Mouse (Mus musculus): ENCODE measurements around the gene Rsrc1. TPM values are rescaled to one million over a fixed set of nuclear protein-coding genes. Genes with fewer than 3 reads are reported as not detected.
"Not testable (repeated sequence)": the region's sequence is repeated elsewhere in the genome, so short reads cannot be mapped to it uniquely, and the experiment has no call there.

Gene Rsrc1
- polyA plus RNA-seq, 1 experiment from 2014 or later: 22.9 TPM

DNA sequence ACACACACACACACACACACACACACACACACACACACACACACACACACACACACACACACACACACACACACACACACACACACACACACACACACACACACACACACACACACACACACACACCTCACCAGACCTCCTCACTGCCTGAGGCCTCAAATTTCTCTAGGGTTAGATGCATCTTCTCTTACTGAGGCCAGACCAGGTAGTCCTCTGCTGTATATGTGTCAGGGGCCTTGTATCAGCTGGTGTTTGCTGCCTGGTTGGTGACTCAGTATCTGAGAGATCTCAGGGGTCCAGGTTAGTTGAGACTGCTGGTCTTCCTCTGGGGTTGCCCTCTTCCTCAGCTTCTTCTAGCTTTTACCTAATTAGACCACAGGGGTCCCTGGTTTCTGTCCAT, 92.5 kb downstream of the Rsrc1 start:
- H3K27ac ChIP-seq (ENCODE audit: low read length); H3K9me3 ChIP-seq (replicated peaks; ENCODE audit: control insufficient read depth, low read length); H3K4me2 ChIP-seq (ENCODE audit: low read depth, low read length); ATAC-seq (replicated peaks; ENCODE audit: extremely low read depth, insufficient read depth, low FRiP score); H3K4me3 ChIP-seq (ENCODE audit: low read length); H3K36me3 ChIP-seq (ENCODE audit: control insufficient read depth, insufficient read depth); H3K4me1 ChIP-seq (ENCODE audit: control insufficient read depth, insufficient read depth, low read length); H3K27me3 ChIP-seq (ENCODE audit: control insufficient read depth, insufficient read depth, low read length); H3K9ac ChIP-seq (ENCODE audit: low read length): not testable (repeated sequence)

DNA sequence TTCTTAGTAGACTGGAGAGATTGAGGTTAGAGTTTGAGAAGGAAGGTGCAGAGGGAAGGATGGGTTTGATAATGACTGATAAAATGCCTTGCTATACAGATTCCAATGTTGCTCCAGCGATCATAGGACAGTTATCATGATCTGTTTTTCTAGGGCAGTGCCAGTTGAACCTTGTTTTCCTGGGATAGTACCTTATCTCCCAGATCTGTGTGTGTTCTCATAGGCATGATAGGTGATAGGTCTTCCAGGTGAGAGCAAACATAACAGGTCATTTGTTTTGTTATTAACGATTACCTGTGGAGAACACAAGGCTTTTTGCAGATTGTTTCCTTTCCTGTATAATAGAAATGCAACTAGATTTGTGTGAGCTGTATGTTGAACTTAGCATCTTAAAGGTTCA, 94.3 kb downstream of the Rsrc1 start:
- ATAC-seq (replicated peaks; ENCODE audit: extremely low read depth, insufficient read depth, low FRiP score): no peak
- H3K27me3 ChIP-seq (ENCODE audit: control insufficient read depth, insufficient read depth, low read length): no peaks in the 10 kb centered on the region
- H3K9ac ChIP-seq (ENCODE audit: low read length): no peak overlapping the region
- 88% methylated on average over 2 of the region's 2 CpGs for WGBS
- no peak overlapping the region for H3K4me3 ChIP-seq (ENCODE audit: low read length)
- no peaks in the 10 kb centered on the region for H3K4me1 ChIP-seq (ENCODE audit: control insufficient read depth, insufficient read depth, low read length)
- H3K9me3 ChIP-seq (replicated peaks; ENCODE audit: control insufficient read depth, low read length): peaks cover 6% of the 10 kb centered on the region; the same call in 1 of the 2 replicates
- H3K36me3 ChIP-seq (ENCODE audit: control insufficient read depth, insufficient read depth): no peaks in the 10 kb centered on the region; the same call in 1 of the 2 replicates
- H3K4me2 ChIP-seq (ENCODE audit: low read depth, low read length): no peak overlapping the region
- no peak overlapping the region for H3K27ac ChIP-seq (ENCODE audit: low read length)

DNA sequence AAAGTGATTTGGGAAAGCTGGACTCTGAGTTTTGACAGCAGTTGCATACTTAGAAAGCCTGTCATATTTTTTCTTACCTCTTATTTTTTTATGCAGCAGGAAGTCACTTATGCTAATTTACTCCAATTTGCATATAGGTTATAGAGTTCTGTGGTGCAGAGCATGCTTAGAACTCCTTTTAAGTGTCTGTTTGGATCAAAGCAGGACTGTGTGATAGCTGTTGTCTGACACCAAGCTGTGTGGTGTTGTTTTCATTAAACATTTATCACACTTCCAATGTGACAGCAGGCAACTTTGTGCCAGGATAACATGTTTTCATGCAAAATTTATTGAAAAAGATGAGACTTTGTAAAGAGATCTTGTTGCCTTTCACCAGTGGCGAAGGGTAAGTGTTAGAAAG, 103.6 kb downstream of the Rsrc1 start:
- no peaks in the 10 kb centered on the region for H3K4me1 ChIP-seq (ENCODE audit: control insufficient read depth, insufficient read depth, low read length)
- no peaks in the 10 kb centered on the region for H3K36me3 ChIP-seq (ENCODE audit: control insufficient read depth, insufficient read depth)
- no peak overlapping the region for H3K9ac ChIP-seq (ENCODE audit: low read length)
- H3K27me3 ChIP-seq (ENCODE audit: control insufficient read depth, insufficient read depth, low read length): no peaks in the 10 kb centered on the region
- WGBS: 89% methylated on average over 1 of the region's 1 CpGs
- 0 out of 2 replicates have a peak, but pooled peaks cover 3% of the 10 kb centered on the region for H3K9me3 ChIP-seq (replicated peaks; ENCODE audit: control insufficient read depth, low read length)
- H3K27ac ChIP-seq (ENCODE audit: low read length): no peak overlapping the region
- H3K4me2 ChIP-seq (ENCODE audit: low read depth, low read length): no peak overlapping the region
- H3K4me3 ChIP-seq (ENCODE audit: low read length): no peak overlapping the region
- no peak for ATAC-seq (replicated peaks; ENCODE audit: extremely low read depth, insufficient read depth, low FRiP score)

DNA sequence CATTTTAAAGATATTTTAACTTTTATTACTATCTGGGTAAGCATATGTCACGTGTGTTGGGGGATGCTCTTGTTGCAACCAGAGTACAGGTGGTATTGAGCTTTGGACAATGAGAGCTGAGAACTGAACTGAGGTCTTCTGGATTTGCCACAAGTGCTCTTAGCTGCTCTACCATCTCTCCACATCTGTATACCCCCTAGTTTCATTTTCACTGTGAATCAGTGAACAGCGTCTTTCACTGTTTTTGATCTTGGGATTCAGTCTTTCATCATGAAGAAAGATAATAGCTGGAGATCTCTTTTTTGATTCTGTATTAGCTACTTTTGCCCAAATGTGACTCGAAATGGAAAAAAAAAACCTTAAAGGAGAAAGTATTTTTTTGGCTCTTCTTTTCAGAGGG, 127.2 kb downstream of the Rsrc1 start:
- no peaks in the 10 kb centered on the region for H3K4me1 ChIP-seq (ENCODE audit: control insufficient read depth, insufficient read depth, low read length)
- no peak overlapping the region for H3K27ac ChIP-seq (ENCODE audit: low read length)
- no peak for ATAC-seq (replicated peaks; ENCODE audit: extremely low read depth, insufficient read depth, low FRiP score)
- no peak overlapping the region for H3K9ac ChIP-seq (ENCODE audit: low read length)
- H3K36me3 ChIP-seq (ENCODE audit: control insufficient read depth, insufficient read depth): no peaks in the 10 kb centered on the region
- H3K9me3 ChIP-seq (replicated peaks; ENCODE audit: control insufficient read depth, low read length): no peaks in the 10 kb centered on the region
- no peak overlapping the region for H3K4me2 ChIP-seq (ENCODE audit: low read depth, low read length)
- H3K27me3 ChIP-seq (ENCODE audit: control insufficient read depth, insufficient read depth, low read length): no peaks in the 10 kb centered on the region
- WGBS: 88% methylated on average over 3 of the region's 3 CpGs
- H3K4me3 ChIP-seq (ENCODE audit: low read length): no peak overlapping the region

DNA sequence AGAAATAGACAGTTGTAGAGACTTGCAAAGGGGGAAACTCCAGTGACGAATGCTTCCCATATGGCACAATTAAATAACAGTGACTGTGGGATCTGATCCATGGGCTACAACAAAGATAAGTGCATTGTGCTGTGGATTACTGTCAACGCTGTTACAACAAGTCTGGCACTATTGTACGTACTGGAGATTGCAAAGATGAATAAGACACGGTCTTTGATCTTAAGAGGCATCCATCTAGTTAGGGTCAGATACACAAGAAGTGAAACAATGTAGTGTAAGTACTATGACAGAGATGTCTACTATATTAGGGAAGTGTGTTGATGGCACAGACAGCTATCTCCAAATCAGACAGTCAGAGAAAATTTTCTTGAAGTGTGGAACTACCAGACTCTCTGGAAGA, 135.1 kb downstream of the Rsrc1 start:
- no peak overlapping the region for H3K9ac ChIP-seq (ENCODE audit: low read length)
- H3K9me3 ChIP-seq (replicated peaks; ENCODE audit: control insufficient read depth, low read length): no peaks in the 10 kb centered on the region
- WGBS: 66% methylated on average over 4 of the region's 4 CpGs
- no peaks in the 10 kb centered on the region for H3K27me3 ChIP-seq (ENCODE audit: control insufficient read depth, insufficient read depth, low read length)
- no peaks in the 10 kb centered on the region for H3K4me1 ChIP-seq (ENCODE audit: control insufficient read depth, insufficient read depth, low read length)
- no peak for ATAC-seq (replicated peaks; ENCODE audit: extremely low read depth, insufficient read depth, low FRiP score)
- H3K4me3 ChIP-seq (ENCODE audit: low read length): no peak overlapping the region
- no peaks in the 10 kb centered on the region for H3K36me3 ChIP-seq (ENCODE audit: control insufficient read depth, insufficient read depth)
- H3K27ac ChIP-seq (ENCODE audit: low read length): no peak overlapping the region
- no peak overlapping the region for H3K4me2 ChIP-seq (ENCODE audit: low read depth, low read length)

DNA sequence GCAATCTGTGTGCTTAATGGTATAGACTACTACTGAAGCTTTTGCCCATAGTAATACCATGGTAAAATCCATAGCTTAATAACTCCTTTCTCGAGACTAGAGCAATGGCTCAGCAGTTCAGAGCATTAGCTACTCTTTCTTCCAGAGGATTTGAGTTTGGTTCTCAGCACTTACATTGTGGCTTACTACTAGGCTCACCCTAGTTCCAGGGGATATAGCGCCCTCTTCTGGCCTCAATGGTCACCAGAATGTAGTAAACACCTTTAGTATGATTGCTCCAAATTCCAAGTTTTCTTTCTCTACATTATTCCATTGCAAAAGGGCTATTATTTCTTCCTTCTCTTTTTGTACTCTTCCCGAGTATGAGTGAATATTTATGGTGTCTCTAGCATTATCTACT, 151.3 kb downstream of the Rsrc1 start:
- WGBS: 74% methylated on average over 3 of the region's 3 CpGs

DNA sequence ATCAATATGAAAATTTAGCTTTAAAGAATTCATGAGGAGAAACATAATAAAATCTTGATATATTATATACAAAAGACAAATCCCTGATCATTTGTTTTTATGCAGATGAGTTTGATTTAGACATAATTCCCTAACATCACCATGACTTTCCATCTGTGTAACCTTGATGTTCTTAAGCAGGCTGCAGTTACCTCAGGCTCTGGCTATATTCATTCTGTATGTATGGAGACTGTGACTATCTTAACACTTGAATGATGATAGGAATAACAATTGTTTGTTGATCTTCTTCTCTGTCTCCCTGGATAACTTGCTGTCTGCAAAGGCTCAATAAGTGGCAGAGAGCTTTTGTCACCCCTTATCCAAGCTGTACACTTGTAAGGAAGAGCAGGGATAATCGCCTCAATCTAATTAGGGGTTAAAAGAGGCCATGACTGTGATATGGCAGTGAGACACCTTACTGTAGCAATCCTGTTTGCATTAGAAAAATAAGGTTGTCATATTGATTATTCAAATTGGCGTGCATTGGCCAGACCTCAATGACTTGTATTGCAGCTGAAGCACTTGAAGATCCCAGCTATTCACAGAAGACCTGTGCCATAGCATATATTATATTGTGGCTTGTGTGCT, 154.7 kb downstream of the Rsrc1 start:
- whole genome bisulfite sequencing: 66% methylated on average over 2 of the region's 2 CpGs
- H3K9ac ChIP-seq (ENCODE audit: low read length): no peak overlapping the region
- H3K27me3 ChIP-seq (ENCODE audit: control insufficient read depth, insufficient read depth, low read length): no peaks in the 10 kb centered on the region
- ATAC-seq (replicated peaks; ENCODE audit: extremely low read depth, insufficient read depth, low FRiP score): no peak
- no peaks in the 10 kb centered on the region for H3K4me1 ChIP-seq (ENCODE audit: control insufficient read depth, insufficient read depth, low read length)
- no peak overlapping the region for H3K4me3 ChIP-seq (ENCODE audit: low read length)
- no peaks in the 10 kb centered on the region for H3K36me3 ChIP-seq (ENCODE audit: control insufficient read depth, insufficient read depth)
- H3K9me3 ChIP-seq (replicated peaks; ENCODE audit: control insufficient read depth, low read length): no peaks in the 10 kb centered on the region
- H3K4me2 ChIP-seq (ENCODE audit: low read depth, low read length): no peak overlapping the region
- no peak overlapping the region for H3K27ac ChIP-seq (ENCODE audit: low read length)

More for the DNA sequence above, 151.3 kb downstream of the Rsrc1 start:
- Histone ChIP-seq H3K4me1 (ENCODE audit: control insufficient read depth, insufficient read depth, low read length) (no peaks in the 10 kb centered on the region), H3K27ac (ENCODE audit: low read length) (no peak overlapping the region), H3K4me2 (ENCODE audit: low read depth, low read length) (no peak overlapping the region), H3K27me3 (ENCODE audit: control insufficient read depth, insufficient read depth, low read length) (no peaks in the 10 kb centered on the region), H3K9ac (ENCODE audit: low read length) (no peak overlapping the region), H3K4me3 (ENCODE audit: low read length) (no peak overlapping the region), H3K9me3 (replicated peaks; ENCODE audit: control insufficient read depth, low read length) (peaks cover 5% of the 10 kb centered on the region; the same call in 1 of the 2 replicates), H3K36me3 (ENCODE audit: control insufficient read depth, insufficient read depth) (no peaks in the 10 kb centered on the region)
- ATAC-seq (replicated peaks; ENCODE audit: extremely low read depth, insufficient read depth, low FRiP score): no peak

DNA sequence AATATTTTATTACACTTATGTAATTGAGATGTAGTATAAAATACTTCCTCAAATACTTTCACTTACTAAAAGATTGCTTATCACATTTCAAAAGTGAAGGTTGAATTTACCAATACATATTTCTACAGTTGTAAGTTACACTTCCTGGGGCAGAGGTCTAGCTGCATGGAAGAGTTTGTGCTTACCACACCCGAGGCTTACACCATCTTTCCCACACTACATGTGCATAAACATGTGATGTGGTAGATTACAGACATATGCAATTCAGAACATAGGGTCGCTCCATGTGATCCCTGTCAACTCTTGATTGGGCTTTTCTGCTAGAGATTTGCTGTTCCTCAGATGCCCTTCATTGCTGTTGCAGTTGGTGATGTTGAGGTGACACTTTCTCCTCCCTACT, 163.8 kb downstream of the Rsrc1 start:
- ATAC-seq (replicated peaks; ENCODE audit: extremely low read depth, insufficient read depth, low FRiP score): no peak

DNA sequence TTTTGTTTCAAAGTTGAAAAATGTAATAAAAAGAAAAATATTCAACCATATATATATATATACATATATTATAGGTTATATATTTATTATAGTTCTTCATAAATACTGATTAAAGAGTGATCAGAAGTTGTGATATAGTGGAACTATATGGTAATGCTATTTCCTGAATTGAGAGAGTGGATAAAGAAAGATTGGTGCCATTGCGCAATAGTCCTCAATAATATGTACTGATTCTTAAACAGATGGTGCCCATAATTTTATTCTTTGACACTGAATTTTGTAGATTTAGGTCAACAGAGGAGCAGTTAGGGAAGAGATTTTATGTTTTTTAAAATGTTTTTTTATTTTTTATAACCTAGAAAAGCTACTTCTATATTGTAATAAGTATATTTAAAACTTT, 165.1 kb downstream of the Rsrc1 start:
- ATAC-seq (replicated peaks; ENCODE audit: extremely low read depth, insufficient read depth, low FRiP score): no peak
- 98% methylated on average over 1 of the region's 1 CpGs for WGBS
- no peak overlapping the region for H3K4me3 ChIP-seq (ENCODE audit: low read length)
- no peaks in the 10 kb centered on the region for H3K4me1 ChIP-seq (ENCODE audit: control insufficient read depth, insufficient read depth, low read length)
- no peaks in the 10 kb centered on the region for H3K27me3 ChIP-seq (ENCODE audit: control insufficient read depth, insufficient read depth, low read length)
- H3K9me3 ChIP-seq (replicated peaks; ENCODE audit: control insufficient read depth, low read length): no peaks in the 10 kb centered on the region
- H3K4me2 ChIP-seq (ENCODE audit: low read depth, low read length): no peak overlapping the region
- H3K27ac ChIP-seq (ENCODE audit: low read length): no peak overlapping the region
- no peak overlapping the region for H3K9ac ChIP-seq (ENCODE audit: low read length)
- no peaks in the 10 kb centered on the region for H3K36me3 ChIP-seq (ENCODE audit: control insufficient read depth, insufficient read depth)

More for the DNA sequence above, 163.8 kb downstream of the Rsrc1 start:
- no peaks in the 10 kb centered on the region for H3K27me3 ChIP-seq (ENCODE audit: control insufficient read depth, insufficient read depth, low read length)
- H3K9ac ChIP-seq (ENCODE audit: low read length): no peak overlapping the region
- no peak overlapping the region for H3K4me2 ChIP-seq (ENCODE audit: low read depth, low read length)
- no peaks in the 10 kb centered on the region for H3K9me3 ChIP-seq (replicated peaks; ENCODE audit: control insufficient read depth, low read length)
- no peaks in the 10 kb centered on the region for H3K4me1 ChIP-seq (ENCODE audit: control insufficient read depth, insufficient read depth, low read length)
- no peak overlapping the region for H3K4me3 ChIP-seq (ENCODE audit: low read length)
- H3K36me3 ChIP-seq (ENCODE audit: control insufficient read depth, insufficient read depth): no peaks in the 10 kb centered on the region
- WGBS: 88% methylated on average over 2 of the region's 2 CpGs
- no peak overlapping the region for H3K27ac ChIP-seq (ENCODE audit: low read length)
